Mouse (Mus musculus) liver, embryonic 14.5 days (tissue): Measurements from ENCODE around the gene 1600012H06Rik.

Experiments used
- CTCF ChIP-seq: IDR thresholded peaks from 2 replicates; pipeline ENCODE4 v1.5.1; 2016; ENCODE audit warnings: antibody characterized with exemption, low read depth, control low read depth
- EP300 ChIP-seq: IDR thresholded peaks from 2 replicates; pipeline ENCODE4 v1.6.1; 2016; ENCODE audit warnings: antibody characterized with exemption, low read depth

DNA sequence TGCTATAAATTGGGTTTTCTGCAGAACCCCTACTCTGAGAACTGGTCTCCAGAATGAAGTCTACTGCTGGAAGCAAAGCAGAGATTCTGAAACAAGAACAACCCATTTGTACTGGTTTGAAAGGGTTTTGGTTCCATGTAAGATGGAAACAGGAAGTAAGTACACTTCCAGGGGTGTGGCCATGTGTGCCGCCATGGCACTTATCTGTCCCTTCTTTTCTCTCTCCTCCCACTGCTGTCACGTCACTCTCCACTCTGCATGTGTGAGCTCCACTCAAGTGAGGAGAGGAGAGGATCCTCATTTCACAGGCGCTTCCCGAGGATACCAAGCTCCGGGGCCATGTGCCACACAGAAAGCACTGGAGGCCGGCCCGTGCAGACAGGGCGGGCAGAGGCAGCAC is 10.5 kb downstream of the 1600012H06Rik start:
- no peak for TF ChIP-seq CTCF
- TF ChIP-seq EP300, result no peak
